Mouse (Mus musculus) heart, adult 18-20 months (tissue): ENCODE results near the gene Saal1. TPM values are rescaled to one million over a fixed set of nuclear protein-coding genes. Genes with fewer than 3 reads are reported as not detected.

Source experiments
- total RNA-seq, 2 experiments: library from RNA; stranded (reverse); gene quantifications; 2 replicates each; pipeline ENCODE4 v1.2.3; 2021

Gene Saal1
- total RNA-seq, 2 experiments from 2014 or later = 3.5 to 5.3 TPM

Other genes starting within 250 kb of the Saal1 start
- 1 to 10 TPM; 3.8 to 5.9 TPM for gene Sergef, start 70.9 kb downstream of the Saal1 start, total RNA-seq
- not detected for gene Tph1, start 38.1 kb downstream of the Saal1 start, total RNA-seq
- 1 to 10 TPM; 1.4 to 1.7 TPM for gene Saa3, start 5.0 kb upstream of the Saal1 start, total RNA-seq
- gene Saa4, start 21.9 kb upstream of the Saal1 start, total RNA-seq = not detected
- gene Saa1, start 32.3 kb upstream of the Saal1 start, total RNA-seq = not detected
- not detected for gene Saa2, start 41.1 kb upstream of the Saal1 start, total RNA-seq
- 10 to 100 TPM in 1 of 2 experiments, 1 to 10 TPM in 1; 7.7 to 11.6 TPM for gene Hps5, start 85.4 kb upstream of the Saal1 start, total RNA-seq
- 10 to 100 TPM; 15.9 to 19.4 TPM for gene Gtf2h1, start 85.4 kb upstream of the Saal1 start, total RNA-seq
- 100 to 1,000 TPM; 768 to 793 TPM for gene Ldha, start 130.8 kb upstream of the Saal1 start, total RNA-seq
- not detected for gene Ldhc, start 150.5 kb upstream of the Saal1 start, total RNA-seq
- gene Tsg101, start 209.3 kb upstream of the Saal1 start, total RNA-seq = 10 to 100 TPM; 62.5 to 68.1 TPM
- gene Uevld, start 247.8 kb upstream of the Saal1 start, total RNA-seq = 10 to 100 TPM; 11.1 to 13.5 TPM